Mouse (Mus musculus) hindbrain, embryonic 13.5 days (tissue): ENCODE measurements at regions not wholly inside any gene's neighbourhood (a gene's known extent, or its start where the extent isn't known, plus 50 kb on each side); places are given as distances from the start of the nearest gene placed in this dataset.
A peak's percentile ranks its signal among the peaks of the same experiment; 100 is the strongest.

Experiments used
- ATAC-seq: fragments of 200-750 bp; cut with Nextera tagmentation; 2 replicates; pipeline ENCODE4 v1.8.0; 2017; ENCODE audit warnings: moderate TSS enrichment; ENCODE audit not compliant: low FRiP score
- H3K27ac ChIP-seq: fragments of 300-500 bp; sonication (generic); 2 replicates; pipeline ENCODE4 v1.5.1; 2015; ENCODE audit warnings: inconsistent platforms, mild to moderate bottlenecking, moderate library complexity
- H3K27me3 ChIP-seq: fragments of 300-500 bp; sonication (generic); 2 replicates; pipeline ENCODE4 v1.6.1; 2015; ENCODE audit warnings: mild to moderate bottlenecking, inconsistent platforms
- H3K36me3 ChIP-seq: fragments of 300-500 bp; sonication (generic); 2 replicates; pipeline ENCODE4 v1.6.1; 2015; ENCODE audit warnings: mild to moderate bottlenecking, inconsistent platforms
- H3K4me1 ChIP-seq: fragments of 300-500 bp; sonication (generic); replicated peaks from 2 replicates; pipeline ENCODE4 v1.6.1; 2015; ENCODE audit warnings: inconsistent platforms
- H3K4me2 ChIP-seq: fragments of 300-500 bp; sonication (generic); 2 replicates; pipeline ENCODE4 v1.6.1; 2015; ENCODE audit warnings: inconsistent platforms, mild to moderate bottlenecking, moderate library complexity
- H3K4me3 ChIP-seq: fragments of 300-500 bp; sonication (generic); 2 replicates; pipeline ENCODE4 v1.5.1; 2015; ENCODE audit warnings: mild to moderate bottlenecking, inconsistent platforms
- H3K9ac ChIP-seq: fragments of 300-500 bp; sonication (generic); 2 replicates; pipeline ENCODE4 v1.6.1; 2015; ENCODE audit warnings: mild to moderate bottlenecking, inconsistent platforms
- H3K9me3 ChIP-seq: fragments of 300-500 bp; sonication (generic); 2 replicates; pipeline ENCODE4 v1.6.1; 2016; ENCODE audit warnings: inconsistent platforms
- WGBS: fragments of 180-500 bp; shearing (Covaris S2); methylation state at CpG from one replicate; pipeline ENCODE4 v1.1.7; 2015; 5-methylcytosine and 5-hydroxymethylcytosine counted together

GRCm38 (mm10) chr14:104937083-104937864 lies 239.9 kb downstream of the Rbm26 start:
- no peak overlapping the region for H3K9ac ChIP-seq
- no peaks in the 10 kb centered on the region for H3K9me3 ChIP-seq
- no peaks in the 10 kb centered on the region for H3K27me3 ChIP-seq
- WGBS = 88% methylated on average over 10 of the region's 10 CpGs
- H3K36me3 ChIP-seq = no peaks in the 10 kb centered on the region
- no peak overlapping the region for H3K27ac ChIP-seq
- no peak overlapping the region for H3K4me3 ChIP-seq
- no peaks in the 10 kb centered on the region for H3K4me1 ChIP-seq
- ATAC-seq = no peak
- H3K4me2 ChIP-seq = no peak overlapping the region

GRCm38 (mm10) chr14:104935956-104936355 lies 241.2 kb downstream of the Rbm26 start:
- Histone ChIP-seq H3K36me3 (no peaks in the 10 kb centered on the region), H3K27ac (no peak overlapping the region), H3K27me3 (no peaks in the 10 kb centered on the region), H3K4me3 (no peak overlapping the region), H3K9ac (no peak overlapping the region), H3K4me2 (no peak overlapping the region), H3K4me1 (no peaks in the 10 kb centered on the region), H3K9me3 (no peaks in the 10 kb centered on the region)
- ATAC-seq = no peak
- WGBS = 70% methylated on average over 11 of the region's 11 CpGs

GRCm38 (mm10) chr14:104905706-104906105 lies 271.4 kb downstream of the Rbm26 start:
- no peak overlapping the region for H3K27ac ChIP-seq
- H3K4me3 ChIP-seq = no peak overlapping the region
- no peak for ATAC-seq
- H3K4me2 ChIP-seq = no peak overlapping the region
- H3K4me1 ChIP-seq = peaks cover 4% of the 10 kb centered on the region
- no peaks in the 10 kb centered on the region for H3K9me3 ChIP-seq
- no peak overlapping the region for H3K9ac ChIP-seq
- no peaks in the 10 kb centered on the region for H3K27me3 ChIP-seq
- no peaks in the 10 kb centered on the region for H3K36me3 ChIP-seq

GRCm38 (mm10) chr14:104902120-104903027 lies 274.8 kb downstream of the Rbm26 start:
- ATAC-seq = peak; percentile 87
- no peaks in the 10 kb centered on the region for H3K36me3 ChIP-seq
- no peak overlapping the region for H3K4me3 ChIP-seq
- peaks cover 4% of the 10 kb centered on the region for H3K4me1 ChIP-seq
- H3K27ac ChIP-seq = peak overlapping the region; percentile 32; the same call in 1 of the 2 replicates
- WGBS = 36% methylated on average over 10 of the region's 10 CpGs
- H3K4me2 ChIP-seq = no peak overlapping the region
- no peaks in the 10 kb centered on the region for H3K27me3 ChIP-seq
- no peaks in the 10 kb centered on the region for H3K9me3 ChIP-seq
- H3K9ac ChIP-seq = no peak overlapping the region

GRCm38 (mm10) chr14:104901072-104901471 lies 276.1 kb downstream of the Rbm26 start:
- H3K27me3 ChIP-seq = no peaks in the 10 kb centered on the region
- no peak overlapping the region for H3K27ac ChIP-seq
- no peak for ATAC-seq
- H3K9ac ChIP-seq = no peak overlapping the region
- 72% methylated on average over 11 of the region's 11 CpGs for WGBS
- no peaks in the 10 kb centered on the region for H3K9me3 ChIP-seq
- H3K4me2 ChIP-seq = no peak overlapping the region
- H3K4me1 ChIP-seq = peaks cover 4% of the 10 kb centered on the region
- no peaks in the 10 kb centered on the region for H3K36me3 ChIP-seq
- H3K4me3 ChIP-seq = no peak overlapping the region

GRCm38 (mm10) chr14:104871203-104871602 lies 305.9 kb downstream of the Rbm26 start:
- ATAC-seq = no peak
- Histone ChIP-seq H3K4me1 (no peaks in the 10 kb centered on the region), H3K27ac (no peak overlapping the region), H3K9ac (no peak overlapping the region), H3K36me3 (no peaks in the 10 kb centered on the region), H3K4me2 (no peak overlapping the region), H3K9me3 (no peaks in the 10 kb centered on the region), H3K27me3 (no peaks in the 10 kb centered on the region), H3K4me3 (no peak overlapping the region)
- WGBS = 68% methylated on average over 3 of the region's 3 CpGs

- Histone ChIP-seq H3K9ac (no peak overlapping the region), H3K27me3 (no peaks in the 10 kb centered on the region), H3K27ac (no peak overlapping the region), H3K4me2 (no peak overlapping the region), H3K9me3 (no peaks in the 10 kb centered on the region), H3K4me3 (no peak overlapping the region), H3K36me3 (no peaks in the 10 kb centered on the region), H3K4me1 (0 out of 2 replicates have a peak, but pooled peaks cover 3% of the 10 kb centered on the region)
- ATAC-seq = no peak
- WGBS = 77% methylated on average over 6 of the region's 6 CpGs
Observed at GRCm38 (mm10) chr14:104867540-104867939, 309.6 kb downstream of the Rbm26 start.

- H3K4me3 ChIP-seq = no peak overlapping the region
- H3K4me1 ChIP-seq = 0 out of 2 replicates have a peak, but pooled peaks cover 3% of the 10 kb centered on the region
- no peaks in the 10 kb centered on the region for H3K27me3 ChIP-seq
- 46% methylated on average over 9 of the region's 9 CpGs for WGBS
- peak; percentile 69 for ATAC-seq
- no peak overlapping the region for H3K9ac ChIP-seq
- H3K4me2 ChIP-seq = no peak overlapping the region
- no peaks in the 10 kb centered on the region for H3K9me3 ChIP-seq
- no peak overlapping the region for H3K27ac ChIP-seq
- no peaks in the 10 kb centered on the region for H3K36me3 ChIP-seq
Observed at GRCm38 (mm10) chr14:104863881-104864280, 313.2 kb downstream of the Rbm26 start.

GRCm38 (mm10) chr14:104855913-104856312 lies 321.2 kb downstream of the Rbm26 start:
- ATAC-seq = no peak

GRCm38 (mm10) chr14:104849274-104849673 lies 326.8 kb upstream of the Rnf219 start:
- 91% methylated on average over 4 of the region's 4 CpGs for WGBS
- H3K4me1 ChIP-seq = no peaks in the 10 kb centered on the region

More at GRCm38 (mm10) chr14:104855913-104856312, 321.2 kb downstream of the Rbm26 start:
- 82% methylated on average over 1 of the region's 1 CpGs for WGBS
- H3K9ac ChIP-seq = no peak overlapping the region
- H3K27me3 ChIP-seq = no peaks in the 10 kb centered on the region
- H3K4me1 ChIP-seq = no peaks in the 10 kb centered on the region
- H3K27ac ChIP-seq = no peak overlapping the region
- no peak overlapping the region for H3K4me2 ChIP-seq
- H3K9me3 ChIP-seq = no peaks in the 10 kb centered on the region
- no peaks in the 10 kb centered on the region for H3K36me3 ChIP-seq
- no peak overlapping the region for H3K4me3 ChIP-seq

GRCm38 (mm10) chr14:104827404-104827803 lies 305.0 kb upstream of the Rnf219 start:
- ATAC-seq = no peak

More at GRCm38 (mm10) chr14:104849274-104849673, 326.8 kb upstream of the Rnf219 start:
- H3K27ac ChIP-seq = no peak overlapping the region
- ATAC-seq = no peak
- no peaks in the 10 kb centered on the region for H3K9me3 ChIP-seq
- H3K4me2 ChIP-seq = no peak overlapping the region
- no peaks in the 10 kb centered on the region for H3K36me3 ChIP-seq
- H3K27me3 ChIP-seq = no peaks in the 10 kb centered on the region
- H3K9ac ChIP-seq = no peak overlapping the region
- H3K4me3 ChIP-seq = no peak overlapping the region

GRCm38 (mm10) chr14:104824926-104825325 lies 302.5 kb upstream of the Rnf219 start:
- H3K36me3 ChIP-seq = no peaks in the 10 kb centered on the region
- no peaks in the 10 kb centered on the region for H3K27me3 ChIP-seq
- H3K4me3 ChIP-seq = no peak overlapping the region
- H3K9me3 ChIP-seq = no peaks in the 10 kb centered on the region
- no peak overlapping the region for H3K4me2 ChIP-seq
- H3K9ac ChIP-seq = no peak overlapping the region
- no peak for ATAC-seq
- H3K27ac ChIP-seq = no peak overlapping the region
- H3K4me1 ChIP-seq = peaks cover 4% of the 10 kb centered on the region; the same call in 1 of the 2 replicates
- 64% methylated on average over 1 of the region's 1 CpGs for WGBS

More at GRCm38 (mm10) chr14:104827404-104827803, 305.0 kb upstream of the Rnf219 start:
- Histone ChIP-seq H3K9ac (no peak overlapping the region), H3K36me3 (no peaks in the 10 kb centered on the region), H3K4me2 (no peak overlapping the region), H3K4me1 (peaks cover 4% of the 10 kb centered on the region; the same call in 1 of the 2 replicates), H3K9me3 (no peaks in the 10 kb centered on the region), H3K4me3 (no peak overlapping the region), H3K27ac (no peak overlapping the region), H3K27me3 (no peaks in the 10 kb centered on the region)
- WGBS = 33% methylated on average over 4 of the region's 4 CpGs
